Mouse (Mus musculus): ENCODE results near the gene Hcn1. TPM values are rescaled to one million over a fixed set of nuclear protein-coding genes. Genes with fewer than 3 reads are reported as not detected.

The Hcn1 gene
- polyA plus RNA-seq, 1 experiment from 2014 or later = 0.03 TPM

GRCm38 (mm10) chr13:117604971-117605750 is 3.0 kb downstream of the Hcn1 start:
- H3K4me1 ChIP-seq (ENCODE audit: control insufficient read depth, insufficient read depth, low read length) = peaks cover 10% of the 10 kb centered on the region
- no peak overlapping the region for H3K4me2 ChIP-seq (ENCODE audit: low read depth, low read length)
- no peak overlapping the region for H3K4me3 ChIP-seq (replicated peaks; ENCODE audit: low read length)
- no peak overlapping the region for H3K9ac ChIP-seq (ENCODE audit: low read length)
- no peaks in the 10 kb centered on the region for H3K9me3 ChIP-seq (replicated peaks; ENCODE audit: control insufficient read depth, low read length)
- 85% methylated on average over 5 of the region's 5 CpGs for WGBS
- ATAC-seq (ENCODE audit: insufficient read depth, low FRiP score) = no peak
- no peaks in the 10 kb centered on the region for H3K36me3 ChIP-seq (ENCODE audit: control insufficient read depth, insufficient read depth, low read length)
- H3K27ac ChIP-seq (ENCODE audit: low read length) = no peak overlapping the region
- peaks cover 20% of the 10 kb centered on the region for H3K27me3 ChIP-seq (ENCODE audit: control insufficient read depth, insufficient read depth, low read length)

- Histone ChIP-seq H3K27ac (ENCODE audit: low read length) (no peak overlapping the region), H3K36me3 (ENCODE audit: control insufficient read depth, insufficient read depth, low read length) (no peaks in the 10 kb centered on the region), H3K4me3 (replicated peaks; ENCODE audit: low read length) (no peak overlapping the region), H3K9ac (ENCODE audit: low read length) (no peak overlapping the region), H3K9me3 (replicated peaks; ENCODE audit: control insufficient read depth, low read length) (no peaks in the 10 kb centered on the region), H3K4me1 (ENCODE audit: control insufficient read depth, insufficient read depth, low read length) (no peaks in the 10 kb centered on the region), H3K27me3 (ENCODE audit: control insufficient read depth, insufficient read depth, low read length) (no peaks in the 10 kb centered on the region), H3K4me2 (ENCODE audit: low read depth, low read length) (no peak overlapping the region)
- ATAC-seq (ENCODE audit: insufficient read depth, low FRiP score) = no peak
- WGBS = 91% methylated on average over 2 of the region's 2 CpGs
These were observed 9.8 kb downstream of the Hcn1 start for GRCm38 (mm10) chr13:117611881-117612280.

GRCm38 (mm10) chr13:117619544-117619943 is 17.4 kb downstream of the Hcn1 start:
- no peaks in the 10 kb centered on the region for H3K27me3 ChIP-seq (ENCODE audit: control insufficient read depth, insufficient read depth, low read length)
- no peak overlapping the region for H3K27ac ChIP-seq (ENCODE audit: low read length)
- no peak overlapping the region for H3K9ac ChIP-seq (ENCODE audit: low read length)
- no peak for ATAC-seq (ENCODE audit: insufficient read depth, low FRiP score)
- no peaks in the 10 kb centered on the region for H3K9me3 ChIP-seq (replicated peaks; ENCODE audit: control insufficient read depth, low read length)
- no peak overlapping the region for H3K4me3 ChIP-seq (replicated peaks; ENCODE audit: low read length)
- WGBS = 75% methylated on average over 7 of the region's 7 CpGs
- H3K4me2 ChIP-seq (ENCODE audit: low read depth, low read length) = no peak overlapping the region
- H3K4me1 ChIP-seq (ENCODE audit: control insufficient read depth, insufficient read depth, low read length) = no peaks in the 10 kb centered on the region
- no peaks in the 10 kb centered on the region for H3K36me3 ChIP-seq (ENCODE audit: control insufficient read depth, insufficient read depth, low read length)

DNA sequence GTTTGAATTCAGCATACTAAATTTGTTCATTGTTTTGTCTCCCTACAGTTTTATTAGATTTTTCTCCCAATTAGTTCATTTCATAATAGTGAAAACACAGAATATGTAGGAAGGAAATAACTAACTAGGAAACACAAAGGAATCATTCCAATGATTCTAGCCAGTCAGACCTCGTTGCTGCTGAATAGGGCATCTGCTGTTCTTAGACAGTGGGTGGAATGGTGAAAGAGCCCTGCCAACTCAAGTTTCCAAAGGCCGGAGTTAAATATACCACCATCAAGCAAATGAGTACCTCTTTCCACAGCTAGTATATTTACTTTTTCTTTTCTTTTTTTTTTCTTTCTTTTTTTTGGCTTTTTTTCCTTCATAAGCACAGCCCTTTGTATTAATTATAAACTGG is 55.4 kb downstream of the Hcn1 start:
- no peak overlapping the region for H3K27ac ChIP-seq (ENCODE audit: low read length)
- no peaks in the 10 kb centered on the region for H3K4me1 ChIP-seq (ENCODE audit: control insufficient read depth, insufficient read depth, low read length)
- H3K36me3 ChIP-seq (ENCODE audit: control insufficient read depth, insufficient read depth, low read length) = no peaks in the 10 kb centered on the region
- H3K9ac ChIP-seq (ENCODE audit: low read length) = no peak overlapping the region
- no peak overlapping the region for H3K4me2 ChIP-seq (ENCODE audit: low read depth, low read length)
- 74% methylated on average over 2 of the region's 2 CpGs for WGBS
- H3K27me3 ChIP-seq (ENCODE audit: control insufficient read depth, insufficient read depth, low read length) = no peaks in the 10 kb centered on the region
- H3K9me3 ChIP-seq (replicated peaks; ENCODE audit: control insufficient read depth, low read length) = no peaks in the 10 kb centered on the region
- ATAC-seq (ENCODE audit: insufficient read depth, low FRiP score) = no peak
- no peak overlapping the region for H3K4me3 ChIP-seq (replicated peaks; ENCODE audit: low read length)

- Histone ChIP-seq H3K4me1 (ENCODE audit: control insufficient read depth, insufficient read depth, low read length) (no peaks in the 10 kb centered on the region), H3K27ac (ENCODE audit: low read length) (no peak overlapping the region), H3K4me3 (replicated peaks; ENCODE audit: low read length) (no peak overlapping the region), H3K27me3 (ENCODE audit: control insufficient read depth, insufficient read depth, low read length) (no peaks in the 10 kb centered on the region), H3K4me2 (ENCODE audit: low read depth, low read length) (no peak overlapping the region), H3K36me3 (ENCODE audit: control insufficient read depth, insufficient read depth, low read length) (no peaks in the 10 kb centered on the region), H3K9ac (ENCODE audit: low read length) (no peak overlapping the region), H3K9me3 (replicated peaks; ENCODE audit: control insufficient read depth, low read length) (no peaks in the 10 kb centered on the region)
- ATAC-seq (ENCODE audit: insufficient read depth, low FRiP score) = no peak
- WGBS = 82% methylated on average over 17 of the region's 17 CpGs
These were observed 56.5 kb downstream of the Hcn1 start for GRCm38 (mm10) chr13:117658414-117659175.

DNA sequence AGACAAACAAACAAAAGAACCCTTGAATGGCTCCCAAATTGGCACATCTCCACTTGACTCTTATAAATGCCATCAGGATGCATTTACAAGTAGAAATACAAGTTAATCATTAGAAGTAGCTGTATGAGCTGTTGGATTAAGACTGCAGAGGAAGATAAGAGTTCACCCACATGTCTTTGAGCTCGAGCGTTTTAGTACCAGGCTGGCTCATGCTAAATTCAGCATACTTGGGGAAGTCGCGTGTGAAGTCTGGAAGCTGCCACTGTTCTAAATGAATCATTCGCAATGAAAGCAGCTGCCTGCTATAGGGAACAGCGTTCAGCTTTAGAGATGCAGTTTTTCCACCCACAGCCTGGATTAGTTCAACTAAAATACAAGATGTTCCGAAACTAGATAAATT is 57.4 kb downstream of the Hcn1 start:
- no peak overlapping the region for H3K4me2 ChIP-seq (ENCODE audit: low read depth, low read length)
- H3K27me3 ChIP-seq (ENCODE audit: control insufficient read depth, insufficient read depth, low read length) = no peaks in the 10 kb centered on the region
- H3K9ac ChIP-seq (ENCODE audit: low read length) = no peak overlapping the region
- no peak for ATAC-seq (ENCODE audit: insufficient read depth, low FRiP score)
- no peak overlapping the region for H3K4me3 ChIP-seq (replicated peaks; ENCODE audit: low read length)
- no peak overlapping the region for H3K27ac ChIP-seq (ENCODE audit: low read length)
- no peaks in the 10 kb centered on the region for H3K4me1 ChIP-seq (ENCODE audit: control insufficient read depth, insufficient read depth, low read length)
- H3K9me3 ChIP-seq (replicated peaks; ENCODE audit: control insufficient read depth, low read length) = no peaks in the 10 kb centered on the region
- 52% methylated on average over 7 of the region's 7 CpGs for WGBS
- H3K36me3 ChIP-seq (ENCODE audit: control insufficient read depth, insufficient read depth, low read length) = no peaks in the 10 kb centered on the region

- whole genome bisulfite sequencing = 64% methylated on average over 3 of the region's 3 CpGs
- no peak overlapping the region for H3K27ac ChIP-seq (ENCODE audit: low read length)
- no peak for ATAC-seq (ENCODE audit: insufficient read depth, low FRiP score)
- no peak overlapping the region for H3K4me3 ChIP-seq (replicated peaks; ENCODE audit: low read length)
- H3K4me1 ChIP-seq (ENCODE audit: control insufficient read depth, insufficient read depth, low read length) = no peaks in the 10 kb centered on the region
- no peaks in the 10 kb centered on the region for H3K36me3 ChIP-seq (ENCODE audit: control insufficient read depth, insufficient read depth, low read length)
- H3K9ac ChIP-seq (ENCODE audit: low read length) = no peak overlapping the region
- H3K27me3 ChIP-seq (ENCODE audit: control insufficient read depth, insufficient read depth, low read length) = no peaks in the 10 kb centered on the region
- H3K9me3 ChIP-seq (replicated peaks; ENCODE audit: control insufficient read depth, low read length) = no peaks in the 10 kb centered on the region
- no peak overlapping the region for H3K4me2 ChIP-seq (ENCODE audit: low read depth, low read length)
These were observed 60.5 kb downstream of the Hcn1 start for GRCm38 (mm10) chr13:117662661-117663060.

GRCm38 (mm10) chr13:117669303-117669702 is 67.2 kb downstream of the Hcn1 start:
- WGBS = 25% methylated on average over 2 of the region's 2 CpGs
- Histone ChIP-seq H3K4me2 (ENCODE audit: low read depth, low read length) (no peak overlapping the region), H3K4me3 (replicated peaks; ENCODE audit: low read length) (no peak overlapping the region), H3K36me3 (ENCODE audit: control insufficient read depth, insufficient read depth, low read length) (no peaks in the 10 kb centered on the region), H3K9ac (ENCODE audit: low read length) (no peak overlapping the region), H3K4me1 (ENCODE audit: control insufficient read depth, insufficient read depth, low read length) (no peaks in the 10 kb centered on the region), H3K9me3 (replicated peaks; ENCODE audit: control insufficient read depth, low read length) (no peaks in the 10 kb centered on the region), H3K27me3 (ENCODE audit: control insufficient read depth, insufficient read depth, low read length) (no peaks in the 10 kb centered on the region), H3K27ac (ENCODE audit: low read length) (no peak overlapping the region)
- ATAC-seq (ENCODE audit: insufficient read depth, low FRiP score) = no peak

GRCm38 (mm10) chr13:117671851-117672250 is 69.7 kb downstream of the Hcn1 start:
- H3K27me3 ChIP-seq (ENCODE audit: control insufficient read depth, insufficient read depth, low read length) = no peaks in the 10 kb centered on the region
- 97% methylated on average over 1 of the region's 1 CpGs for WGBS

More at GRCm38 (mm10) chr13:117671851-117672250, 69.7 kb downstream of the Hcn1 start:
- no peak overlapping the region for H3K9ac ChIP-seq (ENCODE audit: low read length)
- H3K36me3 ChIP-seq (ENCODE audit: control insufficient read depth, insufficient read depth, low read length) = no peaks in the 10 kb centered on the region
- H3K9me3 ChIP-seq (replicated peaks; ENCODE audit: control insufficient read depth, low read length) = no peaks in the 10 kb centered on the region
- H3K4me1 ChIP-seq (ENCODE audit: control insufficient read depth, insufficient read depth, low read length) = no peaks in the 10 kb centered on the region
- no peak overlapping the region for H3K4me2 ChIP-seq (ENCODE audit: low read depth, low read length)
- no peak overlapping the region for H3K27ac ChIP-seq (ENCODE audit: low read length)
- no peak overlapping the region for H3K4me3 ChIP-seq (replicated peaks; ENCODE audit: low read length)
- ATAC-seq (ENCODE audit: insufficient read depth, low FRiP score) = no peak

Measured in stomach, embryonic 16.5 days (tissue).